Mouse (Mus musculus) CD4-positive, CD25-positive, alpha-beta regulatory T cell, adult 2 months (primary cell): Measurements from ENCODE around the gene Guf1.

ENCODE experiments used
- DNase-seq: peaks from one replicate; pipeline ENCODE4 v3.0.0-alpha.2; 2012; ENCODE audit warnings: low read depth, low spot score

Gene Guf1

DNA sequence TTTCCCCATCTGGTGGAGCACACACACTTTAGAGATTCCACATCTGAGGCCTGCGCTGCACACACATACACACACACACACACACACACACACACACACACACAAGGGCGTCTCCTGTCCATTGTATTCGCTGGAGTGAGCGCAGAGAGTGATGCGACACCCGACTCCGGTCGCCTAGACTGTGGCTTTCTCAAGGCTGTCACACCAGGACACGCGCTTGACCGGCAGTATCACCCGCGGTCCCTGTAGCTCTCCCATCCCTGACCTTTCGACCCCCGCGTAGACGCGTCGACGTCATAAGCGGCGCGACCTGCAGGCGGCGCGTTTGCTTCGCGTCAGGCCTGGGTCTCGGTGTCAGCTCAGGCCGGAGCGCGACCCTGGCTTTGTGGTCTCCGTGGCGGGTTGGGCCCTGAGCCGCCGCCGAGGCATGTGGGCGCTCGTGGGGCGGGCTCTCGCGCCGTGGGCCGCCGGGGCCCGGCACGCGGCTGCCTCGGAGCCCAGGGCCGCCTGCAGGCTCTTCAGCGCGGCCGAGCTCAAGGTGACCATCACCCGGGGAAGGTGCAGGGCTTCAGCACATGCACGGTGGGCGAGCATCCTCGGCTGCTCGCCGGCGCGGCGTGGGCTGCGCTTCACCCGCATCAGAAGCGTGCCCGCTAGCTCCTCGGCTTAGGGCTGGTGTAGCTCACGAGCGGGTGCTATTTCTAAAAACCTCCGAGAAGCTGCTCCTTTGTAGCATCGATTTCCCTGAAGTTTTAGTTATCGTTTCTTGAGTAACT lies at the start of gene Guf1:
TSS of gene Guf1 (plus strand) at position 296 of the 776 bp plus-strand sequence.
- DNase-seq, result peak; percentile 94

DNA sequence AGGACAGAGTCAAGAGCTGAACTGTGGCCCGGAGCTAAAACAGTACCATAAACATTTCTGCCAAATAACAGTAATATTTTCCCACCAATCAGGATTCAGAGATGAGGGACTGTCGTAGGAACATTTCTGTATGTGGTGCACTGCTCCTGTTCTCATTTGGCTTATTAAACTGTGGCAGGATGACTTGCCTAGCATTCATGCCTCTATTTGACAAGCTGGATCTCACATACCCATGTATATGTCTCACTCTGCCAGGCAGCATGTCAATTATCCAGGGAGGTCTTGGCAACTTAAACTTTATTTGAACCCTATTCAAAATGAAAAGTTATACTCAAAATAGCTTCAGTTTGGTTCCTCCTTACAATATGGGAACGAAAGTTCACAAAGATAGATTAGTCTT lies 49.7 kb upstream of the Guf1 start:
- no peak for DNase-seq

DNA sequence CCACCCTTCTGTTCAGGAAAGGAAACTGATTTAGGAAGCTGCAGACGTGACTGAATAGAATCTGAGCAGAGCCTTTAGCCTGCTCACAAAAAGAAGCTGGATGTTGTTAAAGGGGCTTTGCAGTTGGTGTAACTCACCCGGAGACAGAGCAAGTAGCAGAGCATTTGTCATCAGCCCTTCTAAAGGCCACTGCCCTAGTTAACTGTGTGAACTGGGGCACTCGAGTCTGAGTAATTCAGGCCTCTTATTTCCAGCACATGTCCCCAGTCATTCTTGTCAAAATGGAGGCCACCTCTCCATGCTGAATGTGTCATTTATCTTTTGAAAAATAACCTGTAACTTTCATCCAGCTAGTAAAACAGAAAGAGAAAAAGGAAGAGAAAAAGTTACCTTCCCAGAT lies 45.1 kb upstream of the Guf1 start:
- DNase-seq, result no peak

DNA sequence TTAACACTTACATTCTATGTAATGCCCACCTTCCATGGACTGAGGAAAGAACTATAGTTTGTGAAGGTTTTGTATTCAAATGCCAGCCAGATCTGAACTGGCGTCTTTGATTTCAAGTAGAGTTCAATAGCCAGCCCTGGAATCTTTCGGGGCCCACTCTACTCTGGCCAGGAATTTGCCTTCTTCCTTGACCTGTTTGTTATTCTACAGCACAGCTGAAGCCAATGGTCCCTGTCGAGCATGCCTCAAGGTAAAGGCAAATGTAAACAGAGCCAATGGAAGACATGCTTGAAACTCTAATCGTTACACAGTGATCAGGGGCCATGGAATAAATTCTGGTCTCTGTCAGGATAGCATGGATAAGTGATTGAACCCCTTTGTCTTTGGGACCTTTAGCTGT lies 44.5 kb upstream of the Guf1 start:
- no peak for DNase-seq

DNA sequence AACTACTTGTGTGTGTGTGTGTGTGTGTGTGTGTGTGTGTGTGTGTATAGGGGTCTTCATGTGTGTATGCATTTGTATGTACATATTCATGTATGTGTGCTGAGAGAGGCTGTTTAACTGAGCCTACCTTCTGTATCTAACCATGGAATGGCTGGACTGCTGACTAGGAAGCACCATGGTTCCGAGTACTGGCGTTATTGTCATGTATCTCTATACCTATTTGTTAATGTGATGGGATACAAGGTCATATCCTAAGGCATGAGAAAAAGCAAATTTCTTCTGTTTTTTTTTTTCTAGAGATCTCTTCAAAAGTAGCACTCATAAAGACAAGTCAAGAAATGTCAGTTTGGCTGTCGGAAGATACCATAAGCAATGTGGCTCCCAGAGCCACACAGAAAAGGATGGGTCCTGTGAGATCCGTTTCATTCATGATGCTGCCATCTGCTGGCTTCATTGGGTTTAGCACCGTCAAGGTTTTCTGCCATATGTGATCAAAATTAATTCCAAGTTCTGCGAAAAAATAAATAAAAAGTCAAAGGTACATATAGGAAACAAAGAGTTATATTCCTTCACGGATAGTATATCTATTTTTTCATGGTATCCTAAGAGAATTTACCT lies 36.0 kb upstream of the Guf1 start:
- peak; percentile 68 for DNase-seq

DNA sequence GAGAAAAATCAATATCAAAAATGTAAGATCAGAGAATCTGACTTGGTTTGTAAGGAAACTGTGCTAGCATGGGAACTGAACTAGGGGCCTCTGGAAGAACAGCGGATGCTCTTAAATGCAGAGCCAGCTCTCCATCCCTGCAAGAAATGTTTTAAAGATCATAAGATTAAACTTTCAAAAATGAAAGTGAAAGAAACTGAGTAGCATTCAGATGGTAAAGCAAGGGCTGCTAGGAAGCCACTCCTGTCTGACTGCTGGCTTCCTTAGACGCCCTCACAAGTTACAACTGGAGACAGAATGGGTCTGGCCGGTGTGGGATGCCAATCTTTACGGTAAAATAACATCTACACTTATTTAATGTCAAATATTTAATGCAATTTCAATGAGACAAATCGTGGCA lies 34.7 kb upstream of the Guf1 start:
- peak; percentile 27 for DNase-seq

DNA sequence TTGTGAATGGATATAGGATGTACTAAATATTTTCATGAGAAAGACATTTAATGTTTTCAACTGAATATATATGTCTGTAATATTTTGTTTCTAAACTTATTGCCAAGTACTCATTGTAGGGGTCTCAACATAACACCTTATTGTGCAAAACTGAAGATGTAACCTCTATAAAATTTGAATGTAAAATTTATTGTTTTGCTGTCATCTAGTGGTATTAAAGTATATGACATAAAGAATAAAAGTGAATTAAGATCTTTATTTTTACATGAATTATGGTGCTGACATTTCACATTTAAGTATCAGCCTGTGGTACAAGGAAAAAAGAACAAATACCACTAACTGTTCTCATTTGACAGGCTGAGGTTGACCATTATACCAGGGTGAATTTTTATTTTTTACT lies 32.8 kb upstream of the Guf1 start:
- DNase-seq, result no peak

DNA sequence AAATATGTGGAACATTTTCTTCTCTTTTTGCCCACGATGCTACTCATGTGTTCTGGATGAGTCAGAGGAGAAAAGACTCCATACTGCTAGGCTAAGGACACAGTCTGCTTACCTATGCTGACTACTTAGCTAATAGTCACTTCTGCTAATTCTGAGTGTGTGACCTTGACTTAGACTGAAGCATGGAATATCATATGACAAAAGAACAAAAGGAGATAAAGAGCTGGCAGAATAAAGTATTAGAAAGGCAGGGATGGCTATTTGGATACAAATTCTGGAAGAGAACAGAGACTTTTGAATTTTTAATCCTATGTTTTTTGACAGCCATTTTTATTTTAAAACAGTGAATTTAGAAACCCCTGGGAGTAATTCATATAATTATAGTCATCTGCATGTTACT lies 15.0 kb upstream of the Guf1 start:
- no peak for DNase-seq

DNA sequence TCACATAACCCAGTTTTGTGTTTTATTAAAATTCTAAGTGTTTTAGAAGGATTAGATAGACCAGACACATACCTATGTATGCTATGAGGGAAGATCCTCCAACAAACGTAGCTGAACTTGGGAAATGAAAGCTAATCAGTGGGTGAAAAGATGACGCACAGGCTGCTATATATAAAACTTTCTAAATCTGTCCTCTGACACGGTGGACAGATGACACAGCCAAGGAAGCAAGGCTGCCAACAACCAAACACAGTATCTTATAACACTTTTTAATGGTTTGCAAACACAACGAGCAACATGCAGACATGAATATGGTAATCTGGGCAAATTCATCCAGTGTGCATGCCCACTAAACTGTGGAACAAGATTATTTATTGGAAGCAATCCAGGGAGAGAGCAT lies 14.2 kb upstream of the Guf1 start, which contains the start of gene Yipf7:
TSS of gene Yipf7 (minus strand) at position 160 of the 400 bp plus-strand sequence.
- no peak for DNase-seq

DNA sequence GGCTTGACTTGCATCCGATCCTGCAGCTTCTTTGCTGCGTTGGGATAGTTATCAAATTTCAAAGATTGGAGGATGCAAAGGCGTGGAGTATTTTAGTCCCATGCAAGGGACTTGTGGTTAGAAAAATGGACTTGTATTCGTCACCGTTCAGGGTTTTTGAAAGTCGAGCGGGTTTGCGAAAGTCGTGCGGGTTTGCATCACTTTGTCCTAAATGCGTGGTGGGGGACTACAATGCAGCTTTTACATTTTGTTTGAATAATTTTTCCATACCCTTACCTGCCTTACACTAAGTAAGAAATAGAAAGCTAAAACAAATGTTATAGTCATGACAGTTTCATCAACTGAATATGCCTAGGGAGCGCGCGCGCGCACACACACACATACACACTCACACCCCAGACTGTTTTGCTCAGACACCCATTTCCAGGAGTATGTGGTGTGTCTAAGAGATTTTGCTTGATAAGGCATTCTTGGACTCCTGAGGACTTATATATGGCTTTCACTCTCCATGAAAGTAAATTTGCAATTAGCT lies 747 bp downstream of the Guf1 start:
- DNase-seq, result peak; percentile 54

DNA sequence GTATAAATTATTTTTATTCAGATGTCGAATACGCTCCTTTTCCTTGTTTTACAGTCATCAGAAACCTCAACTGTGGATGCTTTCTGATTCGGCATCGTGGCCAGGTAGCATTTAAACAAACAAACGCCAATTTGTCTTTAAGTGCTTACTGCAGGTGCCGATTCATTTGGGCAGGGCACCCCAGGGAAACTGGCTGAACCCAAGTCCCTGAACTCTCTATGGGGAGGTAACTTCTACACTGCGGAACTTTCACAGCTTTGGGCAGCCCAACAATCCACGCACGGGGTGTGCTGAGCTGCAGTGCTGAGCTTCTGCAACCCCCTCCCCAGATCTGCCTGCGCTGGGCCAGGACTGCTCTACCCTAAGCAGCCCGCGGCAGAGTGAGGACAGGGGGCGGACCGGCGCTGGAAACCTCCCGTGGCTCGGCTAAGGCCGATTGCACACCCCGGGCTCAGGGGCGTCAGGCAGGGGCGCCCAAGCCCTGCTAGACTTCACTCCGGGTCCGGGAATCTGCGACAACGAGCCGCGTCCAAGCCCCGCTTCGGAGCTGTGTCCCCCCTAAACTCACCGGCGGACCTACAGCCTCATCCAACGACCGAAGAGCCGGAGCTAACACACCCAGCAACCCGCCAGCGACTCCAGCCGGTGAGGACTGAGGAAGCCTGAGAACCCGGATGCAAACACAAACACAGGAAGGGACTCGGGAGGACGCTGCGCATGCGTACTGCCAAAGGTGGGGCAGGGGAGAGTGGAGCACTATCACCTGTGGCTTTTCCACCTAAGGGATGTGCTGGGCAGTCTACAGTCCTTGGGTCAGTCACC lies 35.1 kb downstream of the Guf1 start, which contains the start of gene Gnpda2:
TSS of gene Gnpda2 (minus strand) at position 701 of the 822 bp plus-strand sequence.
- peak; percentile 90 for DNase-seq

DNA sequence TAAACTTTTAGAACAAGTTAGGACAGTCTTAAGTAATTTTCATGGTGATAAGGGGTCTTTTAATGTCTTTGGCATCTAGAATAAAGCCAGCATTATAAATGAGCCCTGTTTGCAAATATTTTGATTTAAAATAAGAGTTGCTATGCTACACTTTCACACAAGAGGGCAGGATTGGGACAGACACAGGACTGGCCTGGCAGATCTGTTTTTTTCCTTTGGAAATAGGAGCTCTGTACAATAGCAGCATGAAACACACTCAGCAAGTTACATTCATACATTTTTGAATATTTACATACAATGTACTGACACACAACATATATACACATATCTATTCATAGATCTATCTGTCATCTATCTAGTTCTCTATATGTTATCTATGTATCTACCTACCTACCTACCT lies 44.3 kb downstream of the Guf1 start:
- peak; percentile 18 for DNase-seq

DNA sequence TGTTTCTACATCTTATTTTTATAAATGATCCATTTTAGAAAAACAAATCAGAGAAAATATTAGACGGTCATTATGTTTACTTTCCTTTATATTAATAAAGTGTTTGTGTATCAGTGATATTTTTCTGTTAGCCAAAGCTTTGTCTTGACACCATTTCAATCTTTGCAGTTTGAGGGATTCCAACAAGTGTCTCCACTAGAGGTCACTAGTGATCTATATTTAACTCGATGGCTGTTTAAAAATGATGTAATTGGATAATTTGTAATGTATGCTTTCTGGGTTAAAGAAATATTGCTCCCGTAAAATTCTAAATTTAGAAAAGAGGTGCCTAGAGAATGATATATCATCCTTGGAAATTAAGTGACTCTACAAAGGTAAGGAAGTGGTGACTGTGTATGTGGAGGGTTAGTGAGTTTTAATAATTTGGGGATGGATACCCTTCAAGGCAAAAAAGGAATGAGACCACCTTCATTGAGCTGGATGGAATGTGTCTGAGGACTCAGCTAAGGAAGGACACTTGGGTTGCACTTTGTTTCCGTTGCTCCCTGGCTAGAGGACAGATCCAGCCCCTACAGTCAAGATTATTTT lies 56.6 kb downstream of the Guf1 start:
- DNase-seq, result peak; percentile 39

DNA sequence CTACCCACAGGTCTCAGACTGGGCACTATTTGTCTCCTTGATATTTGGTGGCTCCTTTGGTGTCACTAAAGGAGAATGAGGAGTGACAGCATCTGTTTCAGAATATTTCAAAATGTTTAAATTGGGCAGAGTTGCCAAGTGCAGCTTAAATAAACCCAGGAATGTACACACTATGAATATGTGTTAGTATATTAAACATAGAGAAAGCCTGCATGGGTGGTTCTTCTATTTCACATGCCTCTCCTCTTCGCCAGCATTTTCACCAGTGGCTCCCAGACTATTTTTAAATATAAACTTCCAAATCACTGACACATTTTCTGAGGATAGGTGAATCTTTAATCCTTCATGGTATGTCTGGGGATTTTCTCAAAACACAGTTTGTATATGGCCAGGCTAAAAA lies 64.2 kb downstream of the Guf1 start:
- DNase-seq, result no peak
